Mouse (Mus musculus): ENCODE measurements at regions not wholly inside any gene's neighbourhood (a gene's known extent, or its start where the extent isn't known, plus 50 kb on each side); places are given as distances from the start of the nearest gene placed in this dataset.

GRCm38 (mm10) chr13:84757896-84758567, 431.2 kb upstream of the Ccnh start:
- in situ Hi-C loops (cut with MboI; ENCODE audit: unreplicated experiment in 2 of 2) = loop anchor here (5.0 to 10.0 kb wide), 3 partner anchors 413 to 1096 kb away; no protein-coding TSS in a partner anchor

- in situ Hi-C loops (cut with MboI; ENCODE audit: unreplicated experiment in 2 of 2) = loop anchor here (5.0 to 10.0 kb wide), 3 partner anchors 414 to 1096 kb away; no protein-coding TSS in a partner anchor
Observed at GRCm38 (mm10) chr13:84758568-84758900, 430.7 kb upstream of the Ccnh start.

GRCm38 (mm10) chr13:84759061-84759460, 430.1 kb upstream of the Ccnh start:
- in situ Hi-C loops (cut with MboI; ENCODE audit: unreplicated experiment in 2 of 2) = loop anchor here (5.0 to 10.0 kb wide), 3 partner anchors 414 to 1097 kb away; no protein-coding TSS in a partner anchor

- in situ Hi-C loops (cut with MboI; ENCODE audit: unreplicated experiment in 2 of 2) = no loop called here
Observed at GRCm38 (mm10) chr13:84760471-84760870, 428.7 kb upstream of the Ccnh start.

GRCm38 (mm10) chr13:84760978-84761377, 428.2 kb upstream of the Ccnh start:
- in situ Hi-C loops (cut with MboI; ENCODE audit: unreplicated experiment in 2 of 2) = no loop called here

- in situ Hi-C loops (cut with MboI; ENCODE audit: unreplicated experiment in 2 of 2) = no loop called here
Observed at GRCm38 (mm10) chr13:84761821-84762220, 427.4 kb upstream of the Ccnh start.

GRCm38 (mm10) chr13:84763916-84764315, 425.3 kb upstream of the Ccnh start:
- in situ Hi-C loops (cut with MboI; ENCODE audit: unreplicated experiment in 2 of 2) = no loop called here

GRCm38 (mm10) chr13:84771956-84772355, 417.3 kb upstream of the Ccnh start:
- in situ Hi-C loops (cut with MboI; ENCODE audit: unreplicated experiment in 2 of 2) = no loop called here

GRCm38 (mm10) chr13:84783017-84783937, 405.9 kb upstream of the Ccnh start:
- in situ Hi-C loops (cut with MboI; ENCODE audit: unreplicated experiment in 2 of 2) = loop anchor here in 1 of 2 experiments (25.0 kb wide), 1 partner anchor 379 kb away; no protein-coding TSS in a partner anchor

- in situ Hi-C loops (cut with MboI; ENCODE audit: unreplicated experiment in 2 of 2) = no loop called here
Observed at GRCm38 (mm10) chr13:84804241-84804980, 384.8 kb upstream of the Ccnh start.

GRCm38 (mm10) chr13:84805190-84805589, 384.0 kb upstream of the Ccnh start:
- in situ Hi-C loops (cut with MboI; ENCODE audit: unreplicated experiment in 2 of 2) = loop anchor here (5.0 kb wide), 1 partner anchor 37 kb away; no protein-coding TSS in a partner anchor

GRCm38 (mm10) chr13:84809605-84810004, 379.6 kb upstream of the Ccnh start:
- in situ Hi-C loops (cut with MboI; ENCODE audit: unreplicated experiment in 2 of 2) = loop anchor here (5.0 kb wide), 1 partner anchor 33 kb away; no protein-coding TSS in a partner anchor

All from v-Abl transformed pro-B cells (cell line).